Mouse (Mus musculus) thymus, postnatal 25 days (tissue): ENCODE data around the gene Prss23.

Experiments
- DNase-seq: peaks from one replicate; pipeline ENCODE4 v3.0.0; 2022

Gene Prss23

DNA sequence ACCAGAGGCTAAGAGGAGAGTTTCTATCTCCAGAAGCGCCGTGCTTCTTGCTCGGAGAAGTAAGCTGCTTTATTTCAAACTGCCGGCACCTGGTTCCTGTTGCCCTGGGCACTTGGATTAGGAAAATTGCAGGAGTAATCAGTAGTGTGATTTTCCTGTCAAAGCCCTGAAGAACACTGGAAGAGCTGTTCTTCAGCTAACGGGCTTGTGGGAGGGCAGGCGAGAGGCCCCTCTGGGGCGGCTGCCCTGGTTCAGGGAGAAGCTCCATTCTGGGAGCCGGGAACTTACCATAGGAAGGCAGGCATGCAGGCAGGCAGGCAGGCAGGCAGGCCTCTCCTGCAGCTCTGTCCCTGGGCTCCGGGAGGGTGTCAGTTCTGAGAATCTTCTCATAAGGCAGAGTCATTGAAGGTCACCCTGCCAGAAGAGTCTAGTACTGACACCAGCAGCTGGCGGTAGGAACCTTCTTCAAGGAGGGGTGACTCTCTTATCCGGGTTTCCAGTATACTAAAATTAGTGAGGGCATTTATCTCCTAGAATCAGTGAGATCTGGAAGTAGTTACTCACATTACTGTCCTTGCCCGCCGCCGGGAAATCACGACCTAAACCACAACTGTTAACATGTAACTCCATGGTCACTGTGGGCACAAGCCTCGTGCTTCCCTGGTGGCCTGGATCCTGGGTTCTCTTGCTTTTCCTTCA, at the start of gene Prss23:
Gene Prss23 (minus strand): TSS at position 457 of the 699 bp plus-strand sequence.
- DNase-seq, result no peak

DNA sequence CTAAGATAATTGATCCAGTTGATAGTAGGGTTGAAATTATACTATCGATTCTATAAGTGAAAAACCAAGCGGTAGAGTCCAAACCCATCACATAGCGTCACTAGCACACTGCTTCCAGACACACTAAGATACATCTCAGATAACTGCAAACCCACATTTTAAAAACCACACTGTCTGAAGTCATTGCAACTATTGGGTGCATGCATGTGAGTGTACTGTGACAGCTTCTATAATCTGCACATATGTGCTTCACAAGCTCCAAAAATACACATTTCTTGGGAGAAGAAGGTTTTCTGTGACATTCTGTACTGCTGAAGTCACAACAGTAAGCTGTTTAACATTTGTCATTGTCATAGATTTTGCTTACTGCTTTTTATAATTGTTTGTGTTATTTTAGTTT, 49.1 kb upstream of the Prss23 start:
- DNase-seq, result no peak

DNA sequence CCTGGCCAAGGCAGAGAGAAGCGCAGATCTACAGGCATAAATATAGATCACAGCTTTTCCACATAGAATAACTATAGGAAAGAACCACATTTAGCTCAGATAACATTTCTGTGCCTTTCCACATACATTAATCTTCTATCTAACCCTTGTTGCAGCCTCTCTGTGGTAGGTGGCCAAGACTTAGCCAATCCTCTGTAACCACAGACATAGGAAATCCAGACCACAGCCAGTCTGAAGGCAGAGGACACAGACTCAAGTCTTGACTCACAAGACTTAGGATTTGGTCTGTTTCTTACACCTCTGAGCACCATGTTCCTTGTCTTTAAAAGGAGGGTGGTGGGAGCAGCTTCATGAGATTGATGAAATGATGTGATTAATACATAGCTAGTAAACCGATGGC, 37.6 kb upstream of the Prss23 start:
- DNase-seq, result no peak

DNA sequence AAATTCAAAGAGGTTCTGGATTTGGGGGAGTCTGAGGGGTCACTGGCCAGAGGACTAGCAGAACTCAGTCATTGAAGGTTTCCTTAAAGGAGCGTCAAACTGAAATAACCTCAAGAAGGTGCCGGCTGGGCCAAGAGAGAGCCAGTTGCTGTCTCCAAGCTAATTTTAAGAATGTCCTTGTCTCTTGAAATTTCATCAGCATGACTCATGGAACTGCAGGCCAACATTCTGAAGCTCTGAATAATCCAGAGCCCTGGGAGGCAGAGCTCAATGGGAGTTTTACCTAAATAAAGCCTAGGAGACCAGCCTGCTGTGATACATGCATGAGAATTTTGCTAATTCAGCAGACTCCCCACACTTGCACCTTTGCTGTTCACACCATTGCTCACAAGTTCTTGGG, 36.5 kb upstream of the Prss23 start:
- no peak for DNase-seq

DNA sequence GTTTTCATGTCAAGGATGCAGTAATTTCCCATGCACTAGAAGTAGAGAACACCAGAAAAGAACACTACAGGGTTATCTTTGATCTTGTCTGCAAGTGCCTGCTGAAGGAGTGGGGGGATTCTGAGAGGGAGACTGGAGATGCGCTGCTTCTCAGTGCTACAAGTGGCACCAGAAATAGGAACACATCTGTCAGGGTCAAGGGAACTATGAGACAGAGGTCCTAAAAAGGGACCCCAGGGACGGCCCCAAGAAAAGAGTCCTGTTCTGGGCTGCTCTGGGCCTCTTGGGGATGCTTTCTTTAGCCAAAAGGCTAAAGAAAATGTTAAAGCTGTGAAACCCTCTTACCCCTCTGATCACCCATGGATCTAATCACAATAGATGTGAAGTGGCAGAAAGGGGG, 35.2 kb upstream of the Prss23 start:
- DNase-seq, result no peak

DNA sequence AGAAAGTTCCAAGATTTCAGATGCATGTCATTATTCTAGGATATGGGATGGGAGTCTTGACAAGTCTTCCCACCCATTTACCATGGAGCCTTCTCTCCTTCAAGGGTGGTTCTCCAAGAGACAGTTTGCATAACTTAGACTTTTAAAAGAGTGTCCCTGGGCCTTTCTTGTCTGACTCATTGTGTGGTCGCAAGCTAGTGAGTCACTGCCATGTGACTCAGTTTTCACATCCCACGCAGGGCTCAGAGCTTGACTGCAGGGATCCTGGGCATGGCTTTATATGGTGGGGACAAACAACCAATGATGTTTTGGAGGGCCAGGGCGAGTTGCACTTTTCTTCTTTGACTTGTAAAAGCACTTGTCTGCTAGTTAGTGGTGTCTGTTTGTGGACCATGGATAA, 34.0 kb upstream of the Prss23 start:
- DNase-seq, result no peak

DNA sequence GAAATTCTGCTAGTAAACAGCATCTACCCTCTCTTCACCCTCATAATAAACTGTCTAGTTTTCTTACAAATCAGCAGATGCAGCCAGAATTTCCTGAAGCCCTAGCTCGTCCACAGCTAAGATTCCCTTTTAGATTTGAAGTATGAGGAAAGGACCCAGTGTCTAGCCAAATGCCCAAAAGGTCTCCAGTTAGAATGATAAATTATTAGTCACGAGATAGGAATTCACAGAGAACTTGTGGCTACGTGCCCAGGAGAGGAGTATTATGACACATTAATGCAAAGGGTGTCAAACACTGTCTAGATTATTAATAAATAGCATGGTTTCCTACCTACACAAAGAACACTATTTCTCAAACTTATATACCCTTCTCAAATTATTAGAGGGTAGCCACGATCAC, 32.6 kb upstream of the Prss23 start:
- no peak for DNase-seq

DNA sequence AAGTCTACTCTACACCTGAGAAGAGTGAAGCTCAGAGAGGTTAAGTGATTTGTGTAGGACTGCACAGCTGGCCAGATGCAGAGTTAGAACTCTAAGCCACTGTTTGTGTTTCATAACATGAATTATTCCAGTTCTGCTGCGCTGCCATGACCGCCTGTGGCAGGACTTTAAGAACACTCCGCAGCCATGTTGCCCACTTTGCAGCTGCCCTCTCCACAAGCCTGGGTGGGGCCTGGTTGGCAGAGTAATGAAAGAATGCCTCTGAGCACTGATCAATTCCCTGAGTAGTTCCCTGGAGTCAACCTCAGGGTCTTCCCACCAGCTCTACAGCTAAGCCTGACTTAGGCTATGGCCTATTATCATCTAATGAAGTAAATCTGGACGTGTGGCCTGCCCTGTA, 32.1 kb upstream of the Prss23 start:
- DNase-seq, result no peak

DNA sequence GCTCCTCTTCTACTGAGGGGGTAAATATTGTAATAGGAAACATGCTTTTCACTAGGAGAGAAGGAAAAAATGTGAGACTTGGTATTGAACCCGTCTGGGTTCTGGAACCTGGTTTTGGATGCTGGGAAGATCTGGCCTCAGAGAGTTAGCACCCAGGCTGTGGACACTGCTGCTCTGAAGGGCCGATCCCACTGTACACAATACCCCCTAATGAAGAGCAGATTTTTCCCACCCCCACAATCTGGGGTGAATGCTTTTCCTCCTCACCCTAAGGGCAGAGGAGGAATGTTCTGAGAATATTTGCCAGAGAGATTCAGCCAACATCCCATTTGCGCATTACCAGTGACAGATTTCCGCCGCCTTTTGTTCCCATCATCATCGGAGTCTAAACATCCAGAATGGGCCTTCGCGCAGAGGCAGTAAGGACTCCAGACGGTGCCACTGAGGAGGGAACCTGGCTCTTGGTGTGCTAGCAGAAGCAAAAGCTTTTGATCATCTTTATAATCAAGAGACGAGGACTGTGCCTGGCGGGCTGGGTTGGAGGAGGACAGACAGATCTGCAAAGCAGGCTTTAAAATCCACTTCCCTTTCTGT, 31.6 kb upstream of the Prss23 start:
- no peak for DNase-seq

DNA sequence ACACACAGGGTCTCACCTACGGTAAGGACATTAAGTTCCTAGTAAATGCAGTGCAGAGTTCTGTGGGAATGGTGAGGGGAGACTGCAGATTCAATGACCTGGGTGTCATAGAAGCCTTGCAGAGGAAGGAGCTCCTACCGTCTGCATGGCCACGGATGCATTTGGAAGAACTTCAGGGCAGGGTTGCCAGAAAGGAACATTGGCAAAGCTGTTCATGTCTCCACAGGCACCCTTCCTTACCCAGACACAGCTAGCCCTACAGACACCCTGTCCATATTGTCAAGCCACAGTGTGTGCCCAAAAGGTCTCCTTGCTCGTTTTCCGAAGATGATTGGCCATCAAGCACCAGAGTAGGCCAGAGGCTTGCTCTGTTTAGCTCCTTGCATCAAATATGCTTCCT, 30.1 kb upstream of the Prss23 start:
- no peak for DNase-seq

DNA sequence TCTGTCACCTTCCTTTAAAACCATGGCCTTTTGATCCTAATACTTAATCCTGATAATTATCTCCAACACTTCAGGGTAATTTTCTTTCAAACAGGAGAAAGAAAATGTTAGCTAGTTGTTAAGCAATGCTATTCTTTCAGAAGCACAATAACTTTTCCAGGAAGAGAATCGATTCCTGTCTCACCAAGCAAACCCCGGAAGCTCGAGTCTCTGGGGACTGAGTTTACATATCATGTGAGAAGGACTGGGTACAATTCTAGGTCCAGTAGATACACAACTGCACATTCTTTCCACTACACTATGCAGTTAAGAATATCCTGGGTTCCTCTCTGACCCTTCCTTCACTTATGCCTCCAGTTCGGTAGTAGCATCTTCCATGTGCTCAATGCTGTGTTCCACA, 29.7 kb upstream of the Prss23 start:
- no peak for DNase-seq

DNA sequence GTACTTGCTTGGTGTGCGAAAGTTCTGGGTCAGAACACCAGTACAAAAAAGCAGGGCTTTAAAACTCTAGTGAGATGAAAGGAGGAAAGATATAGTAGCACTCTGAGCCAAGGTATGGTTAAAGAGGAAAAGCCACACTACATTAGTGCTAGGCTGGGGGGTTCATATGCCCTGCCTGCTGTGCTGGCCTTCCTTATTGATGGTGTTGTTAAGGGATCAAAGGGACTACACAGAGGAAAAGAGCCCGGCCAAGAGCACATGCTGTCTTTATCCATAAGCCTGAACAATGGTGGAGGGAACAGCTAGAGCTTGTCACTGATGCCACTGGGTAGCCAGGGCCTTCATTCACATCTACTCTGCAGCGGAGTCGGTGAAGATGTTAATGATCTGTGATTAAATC, 28.2 kb upstream of the Prss23 start:
- DNase-seq, result no peak

DNA sequence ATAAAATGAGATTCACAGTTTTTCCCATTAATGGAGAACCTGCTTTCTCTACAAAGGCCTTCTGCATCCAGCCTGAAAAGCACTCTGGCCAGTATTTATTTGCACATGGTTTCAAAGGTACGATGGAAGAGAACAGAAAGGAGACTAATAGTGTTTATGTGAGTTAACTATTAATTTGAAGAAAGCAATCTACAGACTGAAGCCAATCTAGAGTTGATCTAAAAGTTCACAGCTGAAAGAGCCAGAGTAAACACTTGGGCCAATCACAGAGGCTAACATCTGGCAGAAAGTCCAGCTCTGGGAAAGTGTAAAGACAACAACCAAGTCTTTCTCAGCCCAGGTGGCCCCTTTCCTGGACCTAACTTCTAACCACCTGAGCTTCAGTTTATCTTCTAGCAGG, 27.1 kb upstream of the Prss23 start:
- DNase-seq, result no peak

DNA sequence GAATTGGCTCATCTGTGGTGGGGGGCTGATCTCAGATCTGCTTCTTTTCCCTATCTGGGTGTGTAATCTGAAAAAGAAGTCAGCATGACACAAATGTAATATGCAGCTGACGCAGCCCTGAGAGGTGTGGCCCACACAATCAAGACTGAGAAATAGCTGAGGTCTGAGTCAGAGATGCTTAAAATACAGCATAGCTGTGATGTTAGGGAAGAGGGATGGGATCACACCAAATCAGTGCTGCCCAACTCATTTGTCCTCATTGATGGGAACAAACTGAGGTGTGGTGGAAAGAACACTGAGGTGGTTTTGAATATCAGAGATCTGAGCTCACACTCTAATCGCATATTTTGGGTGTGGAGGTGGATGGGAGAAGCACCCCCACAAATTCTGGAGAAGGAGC, 14.0 kb upstream of the Prss23 start:
- DNase-seq, result no peak

DNA sequence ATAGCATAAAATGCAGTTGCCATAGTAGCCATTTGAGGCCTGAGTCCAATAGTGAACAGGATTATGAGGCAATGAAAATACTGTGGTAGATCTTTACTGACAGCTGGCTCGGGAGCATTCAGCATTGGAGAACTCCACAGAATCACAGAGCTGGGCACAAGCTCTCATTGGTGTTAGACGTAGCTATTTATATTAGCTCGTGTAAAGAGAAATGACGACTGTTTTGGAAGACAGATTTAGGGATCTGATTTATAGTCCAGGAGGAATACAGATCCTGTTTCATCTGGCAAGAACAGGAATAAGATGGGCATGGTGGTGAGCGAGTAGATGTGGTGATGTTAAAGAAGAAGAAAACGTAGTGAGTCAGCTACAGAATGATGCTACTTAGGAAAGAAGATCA, 12.4 kb upstream of the Prss23 start:
- DNase-seq, result no peak

DNA sequence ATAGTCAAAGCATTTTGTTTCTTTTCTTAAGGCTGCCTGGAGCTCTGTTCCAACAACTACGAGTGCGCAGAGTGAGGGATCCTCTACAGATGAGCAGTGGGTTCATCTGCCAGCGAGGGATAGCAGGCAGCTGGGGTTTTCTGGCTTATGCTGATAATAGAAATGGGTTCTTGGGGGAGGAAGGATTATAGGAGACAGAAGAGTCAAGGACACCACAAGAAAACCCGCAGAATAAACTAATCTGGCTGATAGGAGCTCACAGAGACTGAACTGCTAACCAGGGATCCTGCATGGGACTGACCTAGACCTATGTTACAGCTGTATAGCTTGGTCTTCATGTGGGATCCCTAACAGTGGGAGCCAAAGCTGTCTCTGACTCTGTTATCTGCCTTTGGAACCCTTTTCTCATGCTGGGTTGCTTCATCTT, 456 bp upstream of the Prss23 start:
- no peak for DNase-seq

DNA sequence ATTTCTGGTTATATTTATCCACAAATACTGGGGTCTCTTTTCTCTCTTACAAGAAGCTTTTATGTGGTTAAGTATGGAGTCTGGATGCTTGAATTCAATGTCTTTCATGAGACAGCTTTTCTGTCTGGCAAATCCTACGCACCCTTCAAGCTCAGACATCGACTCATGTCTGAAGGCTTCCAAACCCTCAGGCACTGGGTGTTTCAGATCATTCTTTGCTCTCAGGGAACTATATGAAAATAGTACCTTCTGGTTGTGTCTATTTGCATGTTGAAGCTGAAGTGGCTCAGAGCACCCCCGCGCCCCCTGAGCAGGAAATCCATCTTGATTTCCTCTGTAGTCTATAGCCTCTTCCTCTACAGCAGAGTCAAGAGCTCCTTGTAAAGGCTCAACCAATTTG, 3.2 kb downstream of the Prss23 start:
- DNase-seq, result no peak

DNA sequence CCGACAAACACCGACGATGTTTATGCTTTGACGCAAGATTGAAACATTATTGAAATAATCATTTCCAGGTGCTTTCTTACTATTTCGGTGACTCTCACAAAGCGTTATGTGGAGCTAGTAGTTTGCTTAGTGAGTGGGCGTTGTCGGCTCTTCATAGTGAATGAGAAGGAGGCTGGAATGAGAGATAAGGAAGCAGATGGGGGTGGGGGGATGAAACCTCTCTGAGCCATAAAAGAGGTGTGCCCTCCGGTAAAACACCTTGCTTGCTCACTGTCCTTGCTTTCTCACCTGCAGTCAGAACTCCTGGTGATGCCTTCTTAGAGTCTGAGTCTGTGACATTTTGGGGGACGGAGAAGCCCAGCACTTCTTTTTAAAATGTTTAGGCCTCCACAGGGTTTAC, 4.8 kb downstream of the Prss23 start:
- no peak for DNase-seq

DNA sequence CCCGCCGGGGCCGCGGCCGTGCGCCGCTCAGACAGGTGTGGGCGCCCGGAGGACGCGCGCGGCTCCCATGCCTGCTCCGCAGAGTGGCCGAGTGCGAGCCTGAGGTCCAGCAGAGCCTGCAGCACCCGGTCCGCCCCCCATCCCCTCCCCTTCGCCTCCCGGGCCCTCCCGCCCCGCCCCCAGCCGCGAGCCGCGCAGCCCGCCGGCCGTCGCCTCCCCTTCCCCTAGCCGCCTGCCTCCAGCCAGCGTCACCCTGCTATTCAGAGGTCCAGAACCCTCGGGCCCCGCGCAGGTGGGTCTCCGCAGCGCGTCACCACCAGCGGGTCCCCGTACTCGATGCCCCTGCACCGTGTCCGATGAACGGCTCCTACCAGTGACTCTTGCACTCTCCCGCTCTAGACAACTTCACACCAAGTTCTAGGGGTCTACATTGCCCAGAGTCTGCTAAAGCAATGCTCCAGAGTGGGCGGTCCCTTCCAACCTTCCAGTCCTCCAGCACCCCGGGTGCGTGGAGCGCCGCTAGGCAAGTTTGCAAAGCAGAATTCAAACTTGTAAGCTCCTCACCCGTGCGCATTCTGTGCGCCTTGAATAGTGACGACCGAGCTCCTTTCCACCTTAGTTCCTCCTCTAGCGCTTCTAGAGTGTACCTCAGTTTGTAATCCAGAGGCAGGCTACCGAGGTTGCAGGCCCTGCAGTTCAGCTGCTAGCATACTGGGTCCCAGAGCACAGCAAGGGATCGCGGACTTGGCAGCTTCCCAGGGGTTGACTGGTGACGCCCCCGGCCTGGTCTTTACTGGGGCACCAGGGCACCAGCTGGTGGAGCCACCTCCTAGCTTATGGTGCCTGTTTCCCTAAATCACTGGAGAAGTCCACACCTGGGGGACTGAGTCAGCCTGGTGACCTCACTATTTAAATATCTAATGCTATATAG, 9.3 kb downstream of the Prss23 start:
- no peak for DNase-seq

DNA sequence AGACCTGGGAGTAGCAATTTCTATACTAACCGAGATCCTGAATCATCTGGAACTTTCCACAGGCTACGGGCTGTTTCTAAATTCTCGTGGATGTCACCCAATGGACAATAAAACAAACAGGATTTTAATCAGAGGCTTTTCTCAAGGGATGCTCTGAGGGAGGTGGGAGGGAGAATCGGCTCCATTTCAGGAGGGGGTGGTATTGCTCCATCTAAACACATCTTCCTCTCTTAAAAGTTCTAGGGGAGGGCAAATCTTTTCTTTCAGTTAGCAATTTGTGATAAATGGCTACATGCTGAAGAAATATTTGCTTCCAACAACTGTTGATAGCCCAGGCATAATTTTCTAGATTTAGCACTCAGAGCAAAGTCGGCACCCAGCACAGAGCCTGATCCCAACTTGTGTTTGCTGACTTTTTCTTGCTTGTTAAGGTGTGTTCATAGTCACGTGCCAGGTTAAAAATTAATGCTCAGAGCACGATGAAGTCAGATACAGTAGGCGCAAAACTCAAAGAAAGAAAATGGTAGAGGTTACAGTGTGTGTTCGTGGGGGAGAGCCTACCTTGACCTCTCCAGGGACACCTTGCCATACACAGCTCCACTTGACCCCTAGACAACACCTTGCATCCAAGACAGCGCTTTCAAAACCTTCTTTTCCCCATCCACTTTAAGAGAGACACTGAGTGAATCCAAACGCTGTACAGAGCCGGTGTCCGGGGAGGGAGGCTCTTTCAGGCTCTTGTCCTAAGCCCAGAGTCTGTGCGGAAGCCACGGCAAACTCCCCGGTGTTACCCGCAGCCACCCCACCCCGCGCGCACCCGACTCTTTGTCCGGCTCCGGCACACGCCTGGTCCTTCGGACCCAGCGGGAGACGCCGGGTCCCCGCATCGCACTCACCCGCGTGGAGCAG, 10.2 kb downstream of the Prss23 start:
- DNase-seq, result no peak

DNA sequence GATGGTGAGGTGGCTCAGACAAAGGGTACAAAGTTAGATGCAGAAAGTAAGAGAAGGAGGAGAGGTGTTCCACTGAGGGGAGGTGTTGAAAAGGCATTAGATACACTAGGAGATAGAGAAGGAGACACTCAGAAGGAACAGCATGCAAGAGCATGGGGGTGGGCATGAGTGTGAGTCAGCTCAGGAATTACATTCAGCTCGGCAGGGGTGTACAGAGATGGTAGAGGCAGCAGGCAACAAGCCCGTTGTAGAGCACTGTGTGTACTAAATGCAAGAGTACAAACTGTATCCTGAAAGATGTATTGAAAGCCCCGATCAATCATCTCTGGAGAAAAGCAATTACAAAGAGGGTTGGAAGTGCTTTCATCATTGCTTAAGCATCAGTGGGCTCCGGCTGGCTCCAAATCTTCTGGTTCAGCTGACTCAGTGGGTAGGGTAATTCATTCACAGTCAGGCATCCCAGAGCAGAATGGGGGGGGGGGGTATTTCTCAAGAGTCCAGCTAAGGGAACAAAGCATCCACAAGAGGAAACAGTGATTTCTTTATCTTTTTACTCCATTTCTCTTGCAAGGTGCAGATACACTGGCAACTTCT, 15.0 kb downstream of the Prss23 start:
- no peak for DNase-seq

DNA sequence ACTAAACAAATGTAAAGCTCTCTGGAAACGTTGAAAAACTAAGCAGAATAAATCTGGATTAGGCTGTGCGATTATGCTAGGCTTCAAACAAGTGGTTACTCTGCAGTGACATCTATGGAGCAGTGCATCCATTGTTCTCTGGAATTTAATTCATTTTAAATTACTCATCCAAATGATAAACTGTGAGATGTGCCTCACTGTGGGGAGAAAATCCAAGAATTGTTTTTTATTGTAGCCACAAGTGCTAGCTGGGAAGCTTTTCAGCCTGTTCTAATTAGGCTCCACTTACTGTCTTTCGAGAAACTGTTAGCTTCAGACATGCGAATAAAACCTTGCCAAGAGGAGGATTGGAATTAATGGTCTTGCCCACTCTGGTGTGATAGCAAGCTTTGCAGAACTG, 18.3 kb downstream of the Prss23 start:
- no peak for DNase-seq
